Mouse (Mus musculus) small intestine, adult 2 months (tissue): ENCODE measurements around the gene Zdhhc18. TPM values are rescaled to one million over a fixed set of nuclear protein-coding genes. Genes with fewer than 3 reads are reported as not detected.
"Not testable (repeated sequence)": the region's sequence is repeated elsewhere in the genome, so short reads cannot be mapped to it uniquely, and the experiment has no call there.

ENCODE experiments used
- H3K27ac ChIP-seq: fragments of 200-500 bp; 2 replicates; pipeline ENCODE4 v1.5.1; 2012; ENCODE audit warnings: low read depth, low read length, control low read depth, inconsistent platforms; ENCODE audit not compliant: insufficient read depth
- H3K27me3 ChIP-seq: fragments of 200-500 bp; 2 replicates; pipeline ENCODE4 v1.6.1; 2012; ENCODE audit warnings: mild to moderate bottlenecking, moderate library complexity, low read length, inconsistent platforms; ENCODE audit not compliant: control insufficient read depth, insufficient read depth
- H3K36me3 ChIP-seq: fragments of 200-500 bp; 2 replicates; pipeline ENCODE4 v1.6.1; 2012; ENCODE audit warnings: mild to moderate bottlenecking, low read length, control low read depth, inconsistent platforms; ENCODE audit not compliant: control insufficient read depth, insufficient read depth
- H3K4me1 ChIP-seq: fragments of 200-500 bp; 2 replicates; pipeline ENCODE4 v1.6.1; 2012; ENCODE audit warnings: low read length, inconsistent platforms, mixed read lengths; ENCODE audit not compliant: control insufficient read depth, insufficient read depth, insufficient read length
- H3K4me3 ChIP-seq: fragments of 200-500 bp; 2 replicates; pipeline ENCODE4 v1.5.1; 2012; ENCODE audit warnings: low read depth, mild to moderate bottlenecking, control low read depth, inconsistent platforms, low read length, moderate library complexity
- CTCF ChIP-seq: fragments of 200-500 bp; IDR thresholded peaks from 2 replicates; pipeline ENCODE4 v1.5.1; 2012; ENCODE audit warnings: low read depth, mild to moderate bottlenecking, control low read depth, inconsistent platforms, low read length, moderate library complexity, mixed read lengths; ENCODE audit not compliant: insufficient replicate concordance, insufficient read length; ENCODE audit errors: extremely low read depth
- POLR2A ChIP-seq: fragments of 200-500 bp; IDR thresholded peaks from 2 replicates; pipeline ENCODE4 v1.6.1; 2012; ENCODE audit warnings: low read depth, mild to moderate bottlenecking, control low read depth, inconsistent platforms, low read length, moderate library complexity
- WGBS: fragments of 180-500 bp; shearing (Covaris S2); methylation state at CpG from one replicate; pipeline ENCODE4 v1.1.7; 2018; 5-methylcytosine and 5-hydroxymethylcytosine counted together
- polyA plus RNA-seq: library from polyadenylated mRNA; depleted of rRNA; stranded (reverse); fragments of >200 nt; gene quantifications from 2 replicates; pipeline ENCODE4 v1.2.3, GENCODE M21; 2012

Zdhhc18 gene
- polyA plus RNA-seq, 1 experiment = 36.7 TPM

- peaks cover 11% of the 10 kb centered on the region; the same call in 1 of the 2 replicates for H3K36me3 ChIP-seq
- no peak overlapping the region for H3K4me3 ChIP-seq
- H3K4me1 ChIP-seq = peaks cover 29% of the 10 kb centered on the region
- no peaks in the 10 kb centered on the region for H3K27me3 ChIP-seq
- no peak overlapping the region for H3K27ac ChIP-seq
- TF ChIP-seq CTCF = no peak
- TF ChIP-seq POLR2A = no peak
- WGBS = 69% methylated on average over 8 of the region's 8 CpGs
Observed at GRCm38 (mm10) chr4:133662421-133662820, 12.5 kb upstream of the Zdhhc18 start.

- no peak for TF ChIP-seq CTCF
- no peak for TF ChIP-seq POLR2A
- Histone ChIP-seq H3K4me3 (peak overlapping the region; percentile 55), H3K36me3 (peaks cover 11% of the 10 kb centered on the region; the same call in 1 of the 2 replicates), H3K27ac (peak overlapping the region; percentile 97), H3K27me3 (no peaks in the 10 kb centered on the region), H3K4me1 (peaks cover 28% of the 10 kb centered on the region)
- 7% methylated on average over 10 of the region's 10 CpGs for WGBS
Observed at GRCm38 (mm10) chr4:133660193-133661155, 10.5 kb upstream of the Zdhhc18 start.

- H3K4me3 ChIP-seq = peak overlapping the region; percentile 55
- peaks cover 5% of the 10 kb centered on the region; the same call in 1 of the 2 replicates for H3K36me3 ChIP-seq
- H3K4me1 ChIP-seq = peaks cover 24% of the 10 kb centered on the region
- 4% methylated on average over 15 of the region's 15 CpGs for WGBS
- peak overlapping the region; percentile 97 for H3K27ac ChIP-seq
- H3K27me3 ChIP-seq = no peaks in the 10 kb centered on the region
- TF ChIP-seq CTCF (no peak), POLR2A (peak; percentile 27)
Observed at GRCm38 (mm10) chr4:133659497-133660192, 9.7 kb upstream of the Zdhhc18 start.

- no peak overlapping the region for H3K4me3 ChIP-seq
- WGBS = 40% methylated on average over 2 of the region's 2 CpGs
- TF ChIP-seq CTCF = no peak
- no peak for TF ChIP-seq POLR2A
Observed at GRCm38 (mm10) chr4:133658729-133659128, 8.8 kb upstream of the Zdhhc18 start.

GRCm38 (mm10) chr4:133657829-133658458 is 8.0 kb upstream of the Zdhhc18 start:
- Histone ChIP-seq H3K4me3 (no peak overlapping the region), H3K27ac (no peak overlapping the region), H3K36me3 (peaks cover 2% of the 10 kb centered on the region; the same call in 1 of the 2 replicates), H3K4me1 (peaks cover 19% of the 10 kb centered on the region), H3K27me3 (no peaks in the 10 kb centered on the region)
- 79% methylated on average over 5 of the region's 5 CpGs for WGBS
- TF ChIP-seq CTCF (no peak), POLR2A (no peak)

More at GRCm38 (mm10) chr4:133658729-133659128, 8.8 kb upstream of the Zdhhc18 start:
- no peaks in the 10 kb centered on the region for H3K27me3 ChIP-seq
- peak overlapping the region; percentile 97 for H3K27ac ChIP-seq
- peaks cover 2% of the 10 kb centered on the region; the same call in 1 of the 2 replicates for H3K36me3 ChIP-seq
- H3K4me1 ChIP-seq = peaks cover 24% of the 10 kb centered on the region

- Histone ChIP-seq H3K36me3 (no peaks in the 10 kb centered on the region), H3K27me3 (no peaks in the 10 kb centered on the region), H3K4me1 (peaks cover 15% of the 10 kb centered on the region), H3K27ac (no peak overlapping the region), H3K4me3 (no peak overlapping the region)
- TF ChIP-seq CTCF = no peak
- no peak for TF ChIP-seq POLR2A
- WGBS = 40% methylated on average over 4 of the region's 4 CpGs
Observed at GRCm38 (mm10) chr4:133656997-133657396, 7.0 kb upstream of the Zdhhc18 start.

GRCm38 (mm10) chr4:133656294-133656693 is 6.3 kb upstream of the Zdhhc18 start:
- Histone ChIP-seq H3K4me1 (peaks cover 14% of the 10 kb centered on the region), H3K36me3 (no peaks in the 10 kb centered on the region), H3K4me3 (no peak overlapping the region), H3K27ac (no peak overlapping the region), H3K27me3 (no peaks in the 10 kb centered on the region)
- TF ChIP-seq POLR2A (no peak), CTCF (no peak)
- WGBS = 82% methylated on average over 4 of the region's 4 CpGs

- H3K27me3 ChIP-seq, H3K27ac ChIP-seq, H3K36me3 ChIP-seq, H3K4me3 ChIP-seq, H3K4me1 ChIP-seq: not testable (repeated sequence)
- WGBS = 94% methylated on average over 5 of the region's 5 CpGs
Observed at GRCm38 (mm10) chr4:133654070-133654469, 4.1 kb upstream of the Zdhhc18 start.
